In the genomic region with DNA sequence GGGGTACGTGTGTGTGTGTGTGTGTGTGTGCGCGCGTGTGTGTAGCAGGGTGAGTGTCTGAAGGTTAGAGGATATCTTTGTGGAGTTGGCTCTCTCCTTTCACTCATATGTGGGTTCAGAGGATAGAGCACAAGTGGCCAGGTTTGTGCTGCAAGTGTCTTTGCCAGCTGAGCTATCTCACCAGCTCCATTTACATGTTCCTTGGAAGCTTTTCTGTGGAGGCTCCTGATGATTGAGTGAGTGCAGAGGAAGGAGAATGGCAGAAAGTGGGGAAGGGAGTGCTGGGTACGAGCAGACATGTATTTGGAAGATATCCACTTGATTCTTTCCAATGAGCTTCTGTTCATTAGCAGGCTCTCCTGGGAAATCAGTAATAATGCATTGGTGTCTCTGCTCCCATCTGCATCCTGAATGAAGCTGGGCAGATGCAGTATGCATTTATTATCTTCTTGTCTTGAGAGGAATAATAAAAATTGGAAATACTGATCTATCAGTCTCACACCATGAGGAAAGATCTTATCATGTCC, we compare ENCODE assay signal across 26 mouse cellular contexts.
DNase-seq lines count a peak whose midpoint lies in the region; ATAC-seq and TF ChIP-seq lines count a peak whose summit lies in the region.
"Had no signal": no experiment of that assay in that cellular context is flagged by ENCODE, and none has a peak within 500 bp of the region (broad histone marks: within the 10 kb centered on the region; RNA-seq: fewer than 3 reads in every experiment).

No protein-coding gene starts in this region.

- no peaks in the 10 kb centered on the region for H3K27me3 ChIP-seq in hindbrain, embryonic 12.5 days
- no peaks in the 10 kb centered on the region for H3K27me3 ChIP-seq in hindbrain, embryonic 11.5 days (ENCODE audit: control insufficient read depth, insufficient read depth, low read length)
- no peaks in the 10 kb centered on the region for H3K27me3 ChIP-seq in lung, embryonic 16.5 days (ENCODE audit: control insufficient read depth, insufficient read depth, low read depth, low read length)
- H3K27me3 ChIP-seq in lung, postnatal 0 days (replicated peaks; ENCODE audit: insufficient read depth, low read length): no peaks in the 10 kb centered on the region
- no peaks in the 10 kb centered on the region for H3K27me3 ChIP-seq in hindbrain, embryonic 15.5 days
- no peaks in the 10 kb centered on the region for H3K27me3 ChIP-seq in kidney, adult 2 months (replicated peaks; ENCODE audit: control insufficient read depth, insufficient read depth, low read length)
- H3K27me3 ChIP-seq: embryonic facial prominence, embryonic 12.5 days; heart, embryonic 15.5 days; kidney, embryonic 15.5 days; lung, embryonic 15.5 days; neural tube, embryonic 15.5 days; Patski had no signal

- no peak for DNase-seq in hindbrain, embryonic 11.5 days (ENCODE audit: low spot score)
- no peak for DNase-seq in lung, postnatal 0 days (ENCODE audit: low spot score)
- peak; percentile 14 for DNase-seq in brain, adult 2 months (ENCODE audit: low read depth, low spot score)
- DNase-seq in kidney, adult 2 months: no peak
- DNase-seq in ovary, adult 18-20 months (ENCODE audit: low spot score): no peak
- DNase-seq: adrenal gland, postnatal 10 days; cerebellum, adult 8-10 months; gastrocnemius, postnatal 14 days; kidney, adult 11 months; kidney, postnatal 25 days; liver; spleen, adult 18-20 months; thymus, postnatal 14 days had no signal

- TF ChIP-seq EP300 in lung, postnatal 0 days (IDR thresholded peaks at IDR 0.05): no peak

- no peaks in the 10 kb centered on the region for H3K9me3 ChIP-seq in hindbrain, embryonic 12.5 days (replicated peaks)
- no peaks in the 10 kb centered on the region for H3K9me3 ChIP-seq in hindbrain, embryonic 11.5 days (ENCODE audit: control insufficient read depth, low read length)
- no peaks in the 10 kb centered on the region for H3K9me3 ChIP-seq in lung, embryonic 16.5 days (ENCODE audit: control insufficient read depth, low read length)
- H3K9me3 ChIP-seq in lung, postnatal 0 days (ENCODE audit: low read length): no peaks in the 10 kb centered on the region
- 0 out of 2 replicates have a peak, but pooled peaks cover 5% of the 10 kb centered on the region for H3K9me3 ChIP-seq in hindbrain, embryonic 15.5 days
- H3K9me3 ChIP-seq: embryonic facial prominence, embryonic 12.5 days; heart, embryonic 10.5 days; heart, embryonic 15.5 days; kidney, embryonic 15.5 days; lung, embryonic 15.5 days; neural tube, embryonic 15.5 days had no signal

- H3K4me2 ChIP-seq in hindbrain, embryonic 12.5 days (replicated peaks): no peak overlapping the region
- H3K4me2 ChIP-seq in hindbrain, embryonic 11.5 days (replicated peaks; ENCODE audit: low read depth, low read length): no peak overlapping the region
- no peak overlapping the region for H3K4me2 ChIP-seq in lung, embryonic 16.5 days (ENCODE audit: low read depth, low read length)
- H3K4me2 ChIP-seq in lung, postnatal 0 days (replicated peaks; ENCODE audit: low read depth, low read length): no peak overlapping the region
- H3K4me2 ChIP-seq in hindbrain, embryonic 15.5 days: no peak overlapping the region
- H3K4me2 ChIP-seq: embryonic facial prominence, embryonic 12.5 days; heart, embryonic 15.5 days; kidney, embryonic 15.5 days; lung, embryonic 15.5 days; neural tube, embryonic 15.5 days had no signal

- no peak overlapping the region for H3K9ac ChIP-seq in hindbrain, embryonic 12.5 days
- H3K9ac ChIP-seq in hindbrain, embryonic 11.5 days (ENCODE audit: low read depth, low read length): no peak overlapping the region
- no peak overlapping the region for H3K9ac ChIP-seq in lung, embryonic 16.5 days (ENCODE audit: low read length)
- no peak overlapping the region for H3K9ac ChIP-seq in lung, postnatal 0 days (replicated peaks; ENCODE audit: low read depth)
- no peak overlapping the region for H3K9ac ChIP-seq in hindbrain, embryonic 15.5 days
- H3K9ac ChIP-seq: embryonic facial prominence, embryonic 12.5 days; heart, embryonic 15.5 days; kidney, embryonic 15.5 days; liver, embryonic 14.5 days; lung, embryonic 15.5 days; neural tube, embryonic 15.5 days had no signal

- ATAC-seq in hindbrain, embryonic 12.5 days (ENCODE audit: low FRiP score): no peak
- no peak for ATAC-seq in hindbrain, embryonic 11.5 days (ENCODE audit: low FRiP score)
- ATAC-seq in lung, embryonic 16.5 days (ENCODE audit: low read depth): peak; percentile 45; the same call in 1 of the 2 replicates
- ATAC-seq in lung, postnatal 0 days: no peak
- no peak for ATAC-seq in hindbrain, embryonic 15.5 days (ENCODE audit: low FRiP score, low read depth)
- ATAC-seq: forebrain, embryonic 14.5 days; inflammation-experienced regulatory T-cells, adult 6 months; Patski had no signal

- TF ChIP-seq CTCF in lung, postnatal 0 days (IDR thresholded peaks at IDR 0.05): no peak
- no peak for TF ChIP-seq CTCF in kidney, adult 2 months (conservative IDR thresholded peaks at IDR 0.05; ENCODE audit: insufficient read depth, insufficient read length, low read depth, low read length)

- no peak for TF ChIP-seq POLR2A in kidney, adult 2 months (IDR thresholded peaks at IDR 0.05; ENCODE audit: low read depth, low read length)

- WGBS in hindbrain, embryonic 12.5 days: 86% methylated on average over 5 of the region's 5 CpGs
- 84% methylated on average over 5 of the region's 5 CpGs for WGBS in hindbrain, embryonic 11.5 days
- 65% methylated on average over 5 of the region's 5 CpGs for WGBS in lung, embryonic 16.5 days
- 66% methylated on average over 5 of the region's 5 CpGs for WGBS in lung, postnatal 0 days
- 75% methylated on average over 5 of the region's 5 CpGs for WGBS in hindbrain, embryonic 15.5 days
- 90% methylated on average over 5 of the region's 5 CpGs for WGBS in kidney, adult 2 months

- H3K27ac ChIP-seq in hindbrain, embryonic 12.5 days: peak overlapping the region; percentile 17; the same call in 1 of the 2 replicates
- no peak overlapping the region for H3K27ac ChIP-seq in hindbrain, embryonic 11.5 days (ENCODE audit: low read depth, low read length)
- H3K27ac ChIP-seq in lung, embryonic 16.5 days (ENCODE audit: low read length): no peak overlapping the region
- no peak overlapping the region for H3K27ac ChIP-seq in lung, postnatal 0 days (ENCODE audit: low read length)
- peak overlapping the region; percentile 48 for H3K27ac ChIP-seq in hindbrain, embryonic 15.5 days (replicated peaks)
- H3K27ac ChIP-seq in kidney, adult 2 months (ENCODE audit: insufficient read depth, low read depth, low read length): no peak overlapping the region
- H3K27ac ChIP-seq: embryonic facial prominence, embryonic 12.5 days; heart, embryonic 10.5 days; heart, embryonic 15.5 days; kidney, embryonic 15.5 days; liver, embryonic 14.5 days had no signal

- H3K4me1 ChIP-seq in hindbrain, embryonic 12.5 days: no peaks in the 10 kb centered on the region
- H3K4me1 ChIP-seq in hindbrain, embryonic 11.5 days (replicated peaks; ENCODE audit: control insufficient read depth, insufficient read depth, low read length): no peaks in the 10 kb centered on the region
- H3K4me1 ChIP-seq in lung, embryonic 16.5 days (replicated peaks; ENCODE audit: control insufficient read depth, insufficient read depth, low read length): no peaks in the 10 kb centered on the region
- no peaks in the 10 kb centered on the region for H3K4me1 ChIP-seq in lung, postnatal 0 days (ENCODE audit: insufficient read depth, low read depth, low read length)
- H3K4me1 ChIP-seq in hindbrain, embryonic 15.5 days (replicated peaks): 0 out of 2 replicates have a peak, but pooled peaks cover 9% of the 10 kb centered on the region
- H3K4me1 ChIP-seq in kidney, adult 2 months (ENCODE audit: control insufficient read depth, insufficient read depth, low read length): no peaks in the 10 kb centered on the region
- H3K4me1 ChIP-seq: embryonic facial prominence, embryonic 12.5 days; heart, embryonic 10.5 days; heart, embryonic 15.5 days; kidney, embryonic 15.5 days had no signal

- H3K36me3 ChIP-seq in hindbrain, embryonic 12.5 days: no peaks in the 10 kb centered on the region
- no peaks in the 10 kb centered on the region for H3K36me3 ChIP-seq in hindbrain, embryonic 11.5 days (ENCODE audit: control insufficient read depth, insufficient read depth, low read length)
- no peaks in the 10 kb centered on the region for H3K36me3 ChIP-seq in lung, embryonic 16.5 days (ENCODE audit: control insufficient read depth, insufficient read depth, low read length)
- H3K36me3 ChIP-seq in lung, postnatal 0 days (ENCODE audit: insufficient read depth, low read length): no peaks in the 10 kb centered on the region
- H3K36me3 ChIP-seq in hindbrain, embryonic 15.5 days: no peaks in the 10 kb centered on the region
- H3K36me3 ChIP-seq in kidney, adult 2 months (ENCODE audit: control insufficient read depth, insufficient read depth, low read length): no peaks in the 10 kb centered on the region
- H3K36me3 ChIP-seq: embryonic facial prominence, embryonic 12.5 days; heart, embryonic 10.5 days; heart, embryonic 15.5 days; kidney, embryonic 15.5 days; lung, embryonic 15.5 days; neural tube, embryonic 15.5 days had no signal

- no peak overlapping the region for H3K4me3 ChIP-seq in hindbrain, embryonic 12.5 days
- H3K4me3 ChIP-seq in hindbrain, embryonic 11.5 days (ENCODE audit: low read depth, low read length): no peak overlapping the region
- no peak overlapping the region for H3K4me3 ChIP-seq in lung, embryonic 16.5 days (ENCODE audit: low read length)
- no peak overlapping the region for H3K4me3 ChIP-seq in lung, postnatal 0 days (ENCODE audit: low read depth, low read length)
- H3K4me3 ChIP-seq in hindbrain, embryonic 15.5 days: no peak overlapping the region
- no peak overlapping the region for H3K4me3 ChIP-seq in kidney, adult 2 months (ENCODE audit: insufficient read depth, low read depth, low read length)
- H3K4me3 ChIP-seq: embryonic facial prominence, embryonic 12.5 days; heart, embryonic 10.5 days; heart, embryonic 15.5 days; kidney, embryonic 15.5 days; lung, embryonic 15.5 days; neural tube, embryonic 15.5 days had no signal

Comparison
In these comparisons a context has a peak if more than half of its experiments do, and no peak if none do; other contexts are left out.
1. H3K27ac ChIP-seq: peak in hindbrain, embryonic 12.5 days (single experiment) and hindbrain, embryonic 15.5 days (single experiment); none in hindbrain, embryonic 11.5 days (single experiment), lung, embryonic 16.5 days (single experiment), lung, postnatal 0 days (single experiment) and kidney, adult 2 months (single experiment).